Mouse (Mus musculus) liver, embryonic 12.5 days (tissue): Measurements from ENCODE around the gene Rdh9. TPM values are rescaled to one million over a fixed set of nuclear protein-coding genes. Genes with fewer than 3 reads are reported as not detected.
"Not testable (repeated sequence)": the region's sequence is repeated elsewhere in the genome, so short reads cannot be mapped to it uniquely, and the experiment has no call there.

Source experiments
- ATAC-seq: fragments of 200-750 bp; cut with Nextera tagmentation; 2 replicates; pipeline ENCODE4 v1.8.0; 2017; ENCODE audit warnings: moderate number of reproducible peaks, mild to moderate bottlenecking, moderate library complexity
- H3K27ac ChIP-seq: fragments of 300-500 bp; sonication (generic); 2 replicates; pipeline ENCODE4 v1.5.1; 2016; ENCODE audit warnings: mild to moderate bottlenecking
- H3K27me3 ChIP-seq: fragments of 300-500 bp; sonication (generic); replicated peaks from 2 replicates; pipeline ENCODE4 v1.6.1; 2016; ENCODE audit warnings: mild to moderate bottlenecking, moderate library complexity
- H3K36me3 ChIP-seq: fragments of 300-500 bp; sonication (generic); 2 replicates; pipeline ENCODE4 v1.6.1; 2016; ENCODE audit warnings: mild to moderate bottlenecking, moderate library complexity
- H3K4me1 ChIP-seq: fragments of 300-500 bp; sonication (generic); 2 replicates; pipeline ENCODE4 v1.6.1; 2016
- H3K4me2 ChIP-seq: fragments of 300-500 bp; sonication (generic); 2 replicates; pipeline ENCODE4 v1.6.1; 2016; ENCODE audit warnings: mild to moderate bottlenecking, moderate library complexity
- H3K4me3 ChIP-seq: fragments of 300-500 bp; sonication (generic); 2 replicates; pipeline ENCODE4 v1.5.1; 2016; ENCODE audit warnings: mild to moderate bottlenecking, moderate library complexity
- H3K9ac ChIP-seq: fragments of 300-500 bp; sonication (generic); 2 replicates; pipeline ENCODE4 v1.6.1; 2016; ENCODE audit warnings: mild to moderate bottlenecking, moderate library complexity
- H3K9me3 ChIP-seq: fragments of 300-500 bp; sonication (generic); replicated peaks from 2 replicates; pipeline ENCODE4 v1.6.1; 2016; ENCODE audit warnings: mild to moderate bottlenecking, moderate library complexity
- WGBS: fragments of 180-500 bp; shearing (Covaris S2); methylation state at CpG from one replicate; pipeline ENCODE4 v1.1.7; 2016; ENCODE audit not compliant: insufficient replicate concordance; 5-methylcytosine and 5-hydroxymethylcytosine counted together
- polyA plus RNA-seq: library from polyadenylated mRNA; unstranded; fragments of >200 nt; fragmentation: Nextera tagmentation; extraction: Ambion mirVana; gene quantifications from 2 replicates; pipeline ENCODE4 v1.2.1, GENCODE M21; 2016

Gene Rdh9
- polyA plus RNA-seq, 1 experiment from 2014 or later: not detected

- no peak within 1 kb of the TSS for H3K4me3 ChIP-seq
- H3K27ac ChIP-seq: no peak within 1 kb of the TSS
- no peak for ATAC-seq
- H3K4me1 ChIP-seq: peaks cover 21% of the 10 kb centered on the region
- H3K9me3 ChIP-seq: no peaks in the 10 kb centered on the region
- no peaks in the 10 kb centered on the region for H3K27me3 ChIP-seq
- H3K9ac ChIP-seq: no peak within 1 kb of the TSS
- no peak within 1 kb of the TSS for H3K4me2 ChIP-seq
- no peaks in the 10 kb centered on the region for H3K36me3 ChIP-seq
- WGBS: 59% methylated on average over 9 of the region's 9 CpGs
Measured at GRCm38 (mm10) chr10:127759181-127760110, 16.7 kb upstream of the Rdh9 start, which contains the start of the genes Rdh1 and Rdh16f1. Gene Rdh1 (plus strand): TSS chr10:127759721. Gene Rdh16f1 (plus strand): TSS chr10:127759787.

GRCm38 (mm10) chr10:127762926-127763325 lies 13.3 kb upstream of the Rdh9 start:
- not testable (repeated sequence) for H3K4me2 ChIP-seq, ATAC-seq, H3K9ac ChIP-seq, H3K36me3 ChIP-seq, H3K4me1 ChIP-seq, H3K9me3 ChIP-seq, H3K27ac ChIP-seq, H3K27me3 ChIP-seq, H3K4me3 ChIP-seq
- 71% methylated on average over 10 of the region's 10 CpGs for WGBS

- WGBS: 58% methylated on average over 12 of the region's 12 CpGs
- H3K4me3 ChIP-seq: no peak overlapping the region
- H3K4me1 ChIP-seq: no peaks in the 10 kb centered on the region
- H3K4me2 ChIP-seq: no peak overlapping the region
- H3K27me3 ChIP-seq: no peaks in the 10 kb centered on the region
- no peak overlapping the region for H3K9ac ChIP-seq
- H3K36me3 ChIP-seq: no peaks in the 10 kb centered on the region
- peak overlapping the region; percentile 59 for H3K27ac ChIP-seq
- ATAC-seq: peak; percentile 67
- H3K9me3 ChIP-seq: no peaks in the 10 kb centered on the region
Measured at GRCm38 (mm10) chr10:127763914-127764680, 12.1 kb upstream of the Rdh9 start.

GRCm38 (mm10) chr10:127766564-127766963 lies 9.6 kb upstream of the Rdh9 start:
- Histone ChIP-seq H3K9ac (no peak overlapping the region), H3K9me3 (no peaks in the 10 kb centered on the region), H3K4me3 (no peak overlapping the region), H3K27ac (no peak overlapping the region), H3K36me3 (no peaks in the 10 kb centered on the region), H3K4me1 (no peaks in the 10 kb centered on the region), H3K27me3 (no peaks in the 10 kb centered on the region), H3K4me2 (no peak overlapping the region)
- WGBS: 59% methylated on average over 1 of the region's 1 CpGs
- ATAC-seq: no peak

GRCm38 (mm10) chr10:127782321-127782720 lies 6.1 kb downstream of the Rdh9 start:
- not testable (repeated sequence) for H3K9me3 ChIP-seq, H3K36me3 ChIP-seq, H3K9ac ChIP-seq, ATAC-seq, H3K4me3 ChIP-seq, H3K27ac ChIP-seq, H3K4me1 ChIP-seq, H3K4me2 ChIP-seq, H3K27me3 ChIP-seq
- WGBS: 86% methylated on average over 17 of the region's 17 CpGs

- H3K4me1 ChIP-seq, H3K27me3 ChIP-seq, H3K9me3 ChIP-seq, ATAC-seq, H3K27ac ChIP-seq, H3K4me2 ChIP-seq, H3K9ac ChIP-seq, H3K36me3 ChIP-seq, H3K4me3 ChIP-seq: not testable (repeated sequence)
- WGBS: 63% methylated on average over 1 of the region's 1 CpGs
Measured at GRCm38 (mm10) chr10:127785411-127785810, 9.2 kb downstream of the Rdh9 start.

GRCm38 (mm10) chr10:127799295-127799694 lies 23.1 kb downstream of the Rdh9 start:
- no peaks in the 10 kb centered on the region for H3K4me1 ChIP-seq

GRCm38 (mm10) chr10:127800891-127801290 lies 24.7 kb downstream of the Rdh9 start, which contains the start of gene Rdh16:
Gene Rdh16 (plus strand): TSS chr10:127801152.
- no peaks in the 10 kb centered on the region for H3K9me3 ChIP-seq
- ATAC-seq: no peak
- H3K27me3 ChIP-seq: no peaks in the 10 kb centered on the region
- H3K27ac ChIP-seq: no peak within 1 kb of the TSS
- no peak within 1 kb of the TSS for H3K9ac ChIP-seq
- 65% methylated on average over 6 of the region's 6 CpGs for WGBS
- no peaks in the 10 kb centered on the region for H3K4me1 ChIP-seq
- no peak within 1 kb of the TSS for H3K4me2 ChIP-seq
- H3K4me3 ChIP-seq: no peak within 1 kb of the TSS
- H3K36me3 ChIP-seq: no peaks in the 10 kb centered on the region

More at GRCm38 (mm10) chr10:127799295-127799694, 23.1 kb downstream of the Rdh9 start:
- no peak overlapping the region for H3K4me2 ChIP-seq
- no peaks in the 10 kb centered on the region for H3K9me3 ChIP-seq
- 32% methylated on average over 1 of the region's 1 CpGs for WGBS
- no peak overlapping the region for H3K27ac ChIP-seq
- no peak overlapping the region for H3K4me3 ChIP-seq
- no peaks in the 10 kb centered on the region for H3K36me3 ChIP-seq
- no peak for ATAC-seq
- no peak overlapping the region for H3K9ac ChIP-seq
- H3K27me3 ChIP-seq: no peaks in the 10 kb centered on the region

GRCm38 (mm10) chr10:127801612-127802011 lies 25.4 kb downstream of the Rdh9 start:
- no peak overlapping the region for H3K4me3 ChIP-seq
- H3K9ac ChIP-seq: no peak overlapping the region
- no peak for ATAC-seq
- no peaks in the 10 kb centered on the region for H3K9me3 ChIP-seq
- no peaks in the 10 kb centered on the region for H3K36me3 ChIP-seq
- H3K27ac ChIP-seq: no peak overlapping the region
- no peak overlapping the region for H3K4me2 ChIP-seq
- H3K4me1 ChIP-seq: no peaks in the 10 kb centered on the region
- 69% methylated on average over 2 of the region's 2 CpGs for WGBS
- no peaks in the 10 kb centered on the region for H3K27me3 ChIP-seq

GRCm38 (mm10) chr10:127802236-127802635 lies 26.1 kb downstream of the Rdh9 start:
- H3K27me3 ChIP-seq: no peaks in the 10 kb centered on the region
- no peak overlapping the region for H3K4me3 ChIP-seq
- H3K9me3 ChIP-seq: no peaks in the 10 kb centered on the region
- WGBS: 58% methylated on average over 5 of the region's 5 CpGs
- ATAC-seq: no peak
- no peak overlapping the region for H3K4me2 ChIP-seq
- no peak overlapping the region for H3K9ac ChIP-seq
- H3K27ac ChIP-seq: no peak overlapping the region
- no peaks in the 10 kb centered on the region for H3K4me1 ChIP-seq
- H3K36me3 ChIP-seq: no peaks in the 10 kb centered on the region

- 63% methylated on average over 7 of the region's 7 CpGs for WGBS
- no peak for ATAC-seq
- no peaks in the 10 kb centered on the region for H3K36me3 ChIP-seq
Measured at GRCm38 (mm10) chr10:127804416-127804815, 28.2 kb downstream of the Rdh9 start.

GRCm38 (mm10) chr10:127815888-127816287 lies 39.7 kb downstream of the Rdh9 start:
- H3K4me2 ChIP-seq: no peak overlapping the region
- no peak for ATAC-seq

More at GRCm38 (mm10) chr10:127804416-127804815, 28.2 kb downstream of the Rdh9 start:
- no peaks in the 10 kb centered on the region for H3K9me3 ChIP-seq
- no peaks in the 10 kb centered on the region for H3K4me1 ChIP-seq
- H3K9ac ChIP-seq: no peak overlapping the region
- no peak overlapping the region for H3K4me3 ChIP-seq
- no peak overlapping the region for H3K4me2 ChIP-seq
- no peaks in the 10 kb centered on the region for H3K27me3 ChIP-seq
- H3K27ac ChIP-seq: no peak overlapping the region

More at GRCm38 (mm10) chr10:127815888-127816287, 39.7 kb downstream of the Rdh9 start:
- H3K9ac ChIP-seq: no peak overlapping the region
- no peaks in the 10 kb centered on the region for H3K36me3 ChIP-seq
- H3K4me1 ChIP-seq: no peaks in the 10 kb centered on the region
- H3K27ac ChIP-seq: no peak overlapping the region
- H3K9me3 ChIP-seq: peaks cover 1% of the 10 kb centered on the region; the same call in 1 of the 2 replicates
- H3K4me3 ChIP-seq: no peak overlapping the region
- H3K27me3 ChIP-seq: no peaks in the 10 kb centered on the region
